Mouse (Mus musculus): ENCODE data around the gene Dennd4c. TPM values are rescaled to one million over a fixed set of nuclear protein-coding genes. Genes with fewer than 3 reads are reported as not detected.
A peak's percentile ranks its signal among the peaks of the same experiment; 100 is the strongest.

Dennd4c gene
- polyA plus RNA-seq, 2 experiments: 2.1 to 2.7 TPM

DNA sequence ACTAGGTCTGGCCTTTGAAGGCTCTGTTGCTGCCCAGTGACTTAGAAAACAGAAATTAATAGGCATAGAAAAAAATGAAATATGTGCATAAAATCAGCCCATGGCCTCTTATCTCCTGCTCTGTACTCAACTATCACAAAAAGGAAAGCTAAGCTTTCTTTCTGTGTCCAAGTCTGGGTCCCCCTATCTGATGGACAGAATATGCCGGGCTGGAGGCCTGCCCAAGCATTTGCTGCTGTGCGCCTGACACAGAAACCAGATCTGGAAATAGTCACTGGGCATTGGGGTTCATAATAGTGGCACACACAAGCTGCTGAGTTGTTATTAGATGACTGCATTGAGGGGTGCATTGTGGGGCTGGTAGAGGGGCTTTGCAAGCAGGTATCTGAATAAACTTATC lies 131.1 kb downstream of the Dennd4c start:
- WGBS (ENCODE audit: insufficient replicate concordance): 71% methylated on average over 2 of the region's 2 CpGs
- Histone ChIP-seq H3K27ac (no peak overlapping the region), H3K9ac (replicated peaks) (no peak overlapping the region), H3K4me2 (ENCODE audit: low read depth) (no peak overlapping the region), H3K27me3 (ENCODE audit: control insufficient read depth, insufficient read depth, low read length) (peaks cover 15% of the 10 kb centered on the region), H3K4me3 (ENCODE audit: insufficient read depth in 1 of 2, low read depth in 2 of 2, low read length in 2 of 2) (no peak overlapping the region), H3K36me3 (replicated peaks; ENCODE audit: control insufficient read depth, insufficient read depth, low read depth) (no peaks in the 10 kb centered on the region), H3K9me3 (ENCODE audit: control insufficient read depth, low read length) (no peaks in the 10 kb centered on the region), H3K4me1 (replicated peaks; ENCODE audit: control insufficient read depth in 2 of 2, insufficient read depth in 2 of 2, low read length in 1 of 2) (peaks cover 0 to 4% of the 10 kb centered on the region in 2 experiments; a peak in 2 of 4 replicates)
- ATAC-seq (ENCODE audit: insufficient read depth) (no peak), DNase-seq (ENCODE audit: low read depth in 3 of 3, low spot score in 3 of 3) (no peak)
- TF ChIP-seq CTCF (IDR thresholded peaks at IDR 0.05; ENCODE audit: low read depth) (no peak), EP300 (IDR thresholded peaks at IDR 0.05; ENCODE audit: low read depth) (no peak)

DNA sequence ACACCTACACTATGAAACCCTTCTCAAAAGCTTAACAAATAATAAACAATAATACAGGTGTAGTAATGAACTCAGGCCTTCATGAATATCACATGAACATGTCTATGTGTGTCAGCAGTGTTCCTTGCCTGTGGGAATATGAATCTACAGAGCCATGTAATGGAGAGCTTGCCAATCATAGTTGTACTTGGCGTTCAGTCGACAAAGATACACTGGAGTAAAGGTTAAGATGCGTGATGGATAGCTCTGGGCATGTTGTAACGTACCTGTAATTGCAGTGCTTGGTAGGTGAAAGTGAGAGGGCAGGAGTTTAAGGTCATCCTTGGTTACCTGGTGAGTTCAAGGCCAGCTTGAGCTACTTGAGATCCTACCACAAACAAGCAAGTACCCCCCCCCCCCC lies 132.8 kb downstream of the Dennd4c start:
- DNase-seq (ENCODE audit: low read depth in 3 of 3, low spot score in 3 of 3) (no peak), ATAC-seq (ENCODE audit: insufficient read depth) (no peak)
- Histone ChIP-seq H3K27ac (no peak overlapping the region), H3K4me2 (ENCODE audit: low read depth) (no peak overlapping the region), H3K9me3 (ENCODE audit: control insufficient read depth, low read length) (no peaks in the 10 kb centered on the region), H3K27me3 (ENCODE audit: control insufficient read depth, insufficient read depth, low read length) (no peaks in the 10 kb centered on the region; the same call in 1 of the 2 replicates), H3K4me3 (ENCODE audit: insufficient read depth in 1 of 2, low read depth in 2 of 2, low read length in 2 of 2) (no peak overlapping the region), H3K36me3 (replicated peaks; ENCODE audit: control insufficient read depth, insufficient read depth, low read depth) (no peaks in the 10 kb centered on the region), H3K9ac (replicated peaks) (no peak overlapping the region), H3K4me1 (replicated peaks; ENCODE audit: control insufficient read depth in 2 of 2, insufficient read depth in 2 of 2, low read length in 1 of 2) (peaks cover 3 to 8% of the 10 kb centered on the region in 2 experiments; a peak in 3 of 4 replicates)
- no peak for TF ChIP-seq EP300 (IDR thresholded peaks at IDR 0.05; ENCODE audit: low read depth)
- no peak for TF ChIP-seq CTCF (IDR thresholded peaks at IDR 0.05; ENCODE audit: low read depth)
- WGBS (ENCODE audit: insufficient replicate concordance): 72% methylated on average over 4 of the region's 4 CpGs

DNA sequence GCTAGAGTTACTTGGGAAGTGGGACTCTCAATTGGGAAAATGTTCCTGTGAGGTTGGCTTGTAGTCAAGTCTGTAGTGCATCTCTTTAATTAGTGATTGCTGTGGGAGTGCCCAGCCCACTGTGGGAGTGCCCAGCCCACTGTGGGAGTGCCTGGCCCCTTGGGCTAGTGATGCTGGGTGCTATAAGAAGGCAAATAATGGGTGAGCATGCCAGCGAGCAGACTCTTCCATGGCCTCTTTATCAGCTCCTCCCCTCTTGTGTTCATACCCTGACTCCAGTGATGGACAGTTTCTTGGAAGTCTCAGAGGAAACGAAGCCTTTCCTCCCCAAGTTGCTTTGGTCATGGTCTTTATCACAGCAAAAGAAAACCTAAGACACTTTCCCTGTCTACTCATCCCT lies 134.1 kb downstream of the Dennd4c start:
- no peak overlapping the region for H3K4me2 ChIP-seq (ENCODE audit: low read depth)
- 36% methylated on average over 2 of the region's 2 CpGs for WGBS (ENCODE audit: insufficient replicate concordance)

DNA sequence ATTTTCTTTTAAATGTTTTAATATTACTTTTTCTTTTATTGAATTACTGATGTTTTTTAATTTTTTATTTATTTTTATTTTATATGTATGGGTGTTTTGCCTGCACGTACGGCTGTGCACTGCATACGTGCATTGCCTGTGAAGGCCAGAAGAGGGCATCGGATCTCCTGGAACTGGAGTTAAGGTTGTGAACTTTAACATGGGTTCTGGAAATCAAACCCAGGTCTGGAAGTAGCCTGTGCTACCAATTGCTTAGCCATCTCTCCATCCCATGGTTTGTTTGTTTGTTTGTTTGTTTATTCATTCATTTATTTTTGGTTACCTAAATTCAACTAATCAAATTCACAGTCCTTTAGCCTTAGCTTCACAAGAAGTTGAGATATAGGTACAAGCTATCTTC lies 136.6 kb downstream of the Dennd4c start:
- TF ChIP-seq CTCF (IDR thresholded peaks at IDR 0.05; ENCODE audit: low read depth) (peak; percentile 77), EP300 (IDR thresholded peaks at IDR 0.05; ENCODE audit: low read depth) (no peak)
- Histone ChIP-seq H3K4me3 (ENCODE audit: insufficient read depth in 1 of 2, low read depth in 2 of 2, low read length in 2 of 2) (no peak overlapping the region), H3K36me3 (replicated peaks; ENCODE audit: control insufficient read depth, insufficient read depth, low read depth) (no peaks in the 10 kb centered on the region), H3K4me1 (replicated peaks; ENCODE audit: control insufficient read depth in 2 of 2, insufficient read depth in 2 of 2, low read length in 1 of 2) (peaks cover 9 to 20% of the 10 kb centered on the region in 2 experiments), H3K4me2 (ENCODE audit: low read depth) (no peak overlapping the region), H3K9ac (replicated peaks) (no peak overlapping the region), H3K27ac (no peak overlapping the region), H3K27me3 (ENCODE audit: control insufficient read depth, insufficient read depth, low read length) (no peaks in the 10 kb centered on the region), H3K9me3 (ENCODE audit: control insufficient read depth, low read length) (no peaks in the 10 kb centered on the region)
- ATAC-seq (ENCODE audit: insufficient read depth) (no peak), DNase-seq (ENCODE audit: low read depth in 3 of 3, low spot score in 3 of 3) (no peak)
- 27% methylated on average over 4 of the region's 4 CpGs for WGBS (ENCODE audit: insufficient replicate concordance)

More for the DNA sequence above, 134.1 kb downstream of the Dennd4c start:
- no peak overlapping the region for H3K27ac ChIP-seq
- no peak for TF ChIP-seq CTCF (IDR thresholded peaks at IDR 0.05; ENCODE audit: low read depth)
- no peak for TF ChIP-seq EP300 (IDR thresholded peaks at IDR 0.05; ENCODE audit: low read depth)
- no peaks in the 10 kb centered on the region for H3K36me3 ChIP-seq (replicated peaks; ENCODE audit: control insufficient read depth, insufficient read depth, low read depth)
- H3K9me3 ChIP-seq (ENCODE audit: control insufficient read depth, low read length): no peaks in the 10 kb centered on the region
- H3K27me3 ChIP-seq (ENCODE audit: control insufficient read depth, insufficient read depth, low read length): no peaks in the 10 kb centered on the region
- DNase-seq (ENCODE audit: low read depth in 3 of 3, low spot score in 3 of 3) (no peak), ATAC-seq (ENCODE audit: insufficient read depth) (no peak)
- no peak overlapping the region for H3K9ac ChIP-seq (replicated peaks)
- no peak overlapping the region for H3K4me3 ChIP-seq (ENCODE audit: insufficient read depth in 1 of 2, low read depth in 2 of 2, low read length in 2 of 2)
- peaks cover 9 to 20% of the 10 kb centered on the region in 2 experiments for H3K4me1 ChIP-seq (replicated peaks; ENCODE audit: control insufficient read depth in 2 of 2, insufficient read depth in 2 of 2, low read length in 1 of 2)

DNA sequence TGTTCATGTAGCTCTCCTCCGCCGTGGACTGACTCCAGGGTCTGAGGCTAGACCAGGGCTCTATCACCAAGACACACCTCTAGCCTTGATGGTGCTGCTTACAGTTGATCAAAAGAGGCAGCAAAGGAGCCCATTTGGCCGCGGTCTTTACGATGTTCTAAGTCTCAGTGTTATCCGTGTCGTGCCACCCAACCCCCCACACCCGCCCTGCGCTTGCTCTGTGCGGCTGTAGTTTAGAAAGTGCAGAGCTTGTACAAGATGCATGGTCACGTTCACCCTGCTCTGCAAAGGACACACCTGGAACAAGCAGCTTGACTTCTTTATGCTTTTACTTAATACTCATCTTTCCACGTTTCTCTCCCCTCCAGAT lies 137.4 kb downstream of the Dennd4c start:
- Histone ChIP-seq H3K4me1 (replicated peaks; ENCODE audit: control insufficient read depth in 2 of 2, insufficient read depth in 2 of 2, low read length in 1 of 2) (peaks cover 9 to 20% of the 10 kb centered on the region in 2 experiments), H3K27ac (peak overlapping the region; percentile 52), H3K4me2 (ENCODE audit: low read depth) (peak overlapping the region; percentile 86), H3K36me3 (replicated peaks; ENCODE audit: control insufficient read depth, insufficient read depth, low read depth) (no peaks in the 10 kb centered on the region), H3K27me3 (ENCODE audit: control insufficient read depth, insufficient read depth, low read length) (no peaks in the 10 kb centered on the region), H3K9me3 (ENCODE audit: control insufficient read depth, low read length) (no peaks in the 10 kb centered on the region), H3K9ac (replicated peaks) (peak overlapping the region; percentile 47), H3K4me3 (ENCODE audit: insufficient read depth in 1 of 2, low read depth in 2 of 2, low read length in 2 of 2) (peak overlapping the region; percentile 56 to 71)
- DNase-seq (ENCODE audit: low read depth in 3 of 3, low spot score in 3 of 3) (peak in 1 of 3 experiments; percentile 53), ATAC-seq (ENCODE audit: insufficient read depth) (peak; percentile 77)
- 5% methylated on average over 12 of the region's 12 CpGs for WGBS (ENCODE audit: insufficient replicate concordance)
- TF ChIP-seq EP300 (IDR thresholded peaks at IDR 0.05; ENCODE audit: low read depth) (no peak), CTCF (IDR thresholded peaks at IDR 0.05; ENCODE audit: low read depth) (no peak)

Measured in liver, embryonic 14.5 days (tissue).